Mouse (Mus musculus) hindbrain, postnatal 0 days (tissue): ENCODE data around the gene Gpx8. TPM values are rescaled to one million over a fixed set of nuclear protein-coding genes. Genes with fewer than 3 reads are reported as not detected.
"Not testable (repeated sequence)": the region's sequence is repeated elsewhere in the genome, so short reads cannot be mapped to it uniquely, and the experiment has no call there.

Experiments used
- ATAC-seq: fragments of 200-750 bp; cut with Nextera tagmentation; 2 replicates; pipeline ENCODE4 v1.8.0; 2017; ENCODE audit warnings: mild to moderate bottlenecking, moderate TSS enrichment, moderate library complexity
- DNase-seq: peaks from one replicate; pipeline ENCODE4 v3.0.0-alpha.2; 2015; ENCODE audit warnings: low spot score
- H3K27ac ChIP-seq: fragments of 300-500 bp; sonication (generic); 2 replicates; pipeline ENCODE4 v1.5.1; 2014; ENCODE audit warnings: mild to moderate bottlenecking
- H3K27me3 ChIP-seq: fragments of 300-500 bp; sonication (generic); 2 replicates; pipeline ENCODE4 v1.6.1; 2014; ENCODE audit warnings: low read length, mixed read lengths; ENCODE audit not compliant: insufficient read depth
- H3K36me3 ChIP-seq: fragments of 300-500 bp; sonication (generic); 2 replicates; pipeline ENCODE4 v1.6.1; 2014; ENCODE audit warnings: low read length, mixed read lengths; ENCODE audit not compliant: insufficient read depth
- H3K4me1 ChIP-seq: fragments of 300-500 bp; sonication (generic); 2 replicates; pipeline ENCODE4 v1.6.1; 2014; ENCODE audit warnings: antibody characterized with exemption, low read length, mixed read lengths; ENCODE audit not compliant: insufficient read depth
- H3K4me2 ChIP-seq: fragments of 300-500 bp; sonication (generic); 2 replicates; pipeline ENCODE4 v1.6.1; 2014; ENCODE audit warnings: low read depth, mild to moderate bottlenecking, low read length, moderate library complexity, mixed read lengths
- H3K4me3 ChIP-seq: fragments of 300-500 bp; sonication (generic); 2 replicates; pipeline ENCODE4 v1.5.1; 2014; ENCODE audit warnings: low read length
- H3K9ac ChIP-seq: fragments of 300-500 bp; sonication (generic); replicated peaks from 2 replicates; pipeline ENCODE4 v1.6.1; 2014; ENCODE audit warnings: mild to moderate bottlenecking, low read length, moderate library complexity, mixed read lengths
- H3K9me3 ChIP-seq: fragments of 300-500 bp; sonication (generic); 2 replicates; pipeline ENCODE4 v1.6.1; 2016; ENCODE audit warnings: low read length, mixed read lengths
- CTCF ChIP-seq: IDR thresholded peaks from 2 replicates; pipeline ENCODE4 v1.5.1; 2016; ENCODE audit warnings: antibody characterized with exemption, control low read depth, low read depth
- WGBS: fragments of 180-500 bp; shearing (Covaris S2); extraction: QIAGEN DNeasy Blood & Tissue Kit; methylation state at CpG from one replicate; pipeline ENCODE4 v1.1.7; 2014; 5-methylcytosine and 5-hydroxymethylcytosine counted together
- polyA plus RNA-seq: library from polyadenylated mRNA; unstranded; fragments of >200 nt; fragmentation: Nextera tagmentation; extraction: Ambion mirVana; gene quantifications from 2 replicates; pipeline ENCODE4 v1.2.1, GENCODE M21; 2015
- total RNA-seq: library from RNA; depleted of rRNA; stranded (reverse); fragments of >200 nt; gene quantifications from 2 replicates; pipeline ENCODE4 v1.2.3, GENCODE M21; 2014

Gpx8 gene
- total and polyA plus RNA-seq, 2 experiments from 2014 or later, result 10.2 to 60.4 TPM

DNA sequence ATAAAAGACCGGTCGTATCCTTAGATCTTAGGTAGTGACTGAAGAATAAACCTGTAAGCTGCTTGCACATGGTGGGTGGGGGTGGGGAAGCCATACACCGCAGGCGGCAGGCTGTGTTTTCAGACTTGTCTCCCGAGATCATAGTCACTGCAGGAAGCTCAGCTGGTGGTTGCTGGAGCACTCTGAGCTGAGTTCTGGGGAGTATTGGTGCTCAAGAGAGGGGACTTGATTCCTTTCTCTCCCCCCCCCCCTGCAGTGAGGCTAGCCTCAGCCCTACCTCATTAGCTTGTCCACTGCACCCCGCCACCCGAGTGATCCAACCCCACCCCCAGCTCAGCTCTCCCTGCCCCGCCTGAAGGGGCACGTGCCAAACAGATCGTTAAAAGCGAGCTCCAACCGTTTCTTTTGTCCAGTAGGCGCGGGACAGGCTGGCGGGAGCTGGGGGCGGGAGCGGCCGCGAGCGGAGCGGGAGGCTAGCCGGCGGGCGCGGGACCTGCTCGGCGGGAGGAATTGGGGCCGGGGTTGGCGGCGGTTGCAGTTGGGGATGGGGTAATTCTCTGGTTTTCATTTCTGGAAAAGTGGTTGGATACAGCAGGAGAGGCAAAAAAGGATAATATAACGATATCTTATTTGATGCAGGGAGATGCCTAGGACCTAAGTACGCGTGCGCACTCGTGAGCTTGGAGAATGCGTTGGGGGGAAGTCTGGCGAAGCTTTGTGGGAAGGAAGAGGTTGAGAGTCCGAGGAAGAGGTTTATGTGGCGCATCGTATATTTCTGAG is 14.2 kb downstream of the Gpx8 start:
- no peaks in the 10 kb centered on the region for H3K9me3 ChIP-seq
- TF ChIP-seq CTCF, result no peak
- WGBS, result under 1% methylated on average over 40 of the region's 40 CpGs
- peak overlapping the region; percentile 65 for H3K27ac ChIP-seq
- H3K4me1 ChIP-seq, result 0 out of 2 replicates have a peak, but pooled peaks cover 7% of the 10 kb centered on the region
- no peaks in the 10 kb centered on the region for H3K36me3 ChIP-seq
- no peaks in the 10 kb centered on the region for H3K27me3 ChIP-seq
- DNase-seq (peak; percentile 81), ATAC-seq (peak; percentile 70)
- H3K9ac ChIP-seq, result peak overlapping the region; percentile 63
- peak overlapping the region; percentile 87 for H3K4me2 ChIP-seq
- peak overlapping the region; percentile 59 for H3K4me3 ChIP-seq

DNA sequence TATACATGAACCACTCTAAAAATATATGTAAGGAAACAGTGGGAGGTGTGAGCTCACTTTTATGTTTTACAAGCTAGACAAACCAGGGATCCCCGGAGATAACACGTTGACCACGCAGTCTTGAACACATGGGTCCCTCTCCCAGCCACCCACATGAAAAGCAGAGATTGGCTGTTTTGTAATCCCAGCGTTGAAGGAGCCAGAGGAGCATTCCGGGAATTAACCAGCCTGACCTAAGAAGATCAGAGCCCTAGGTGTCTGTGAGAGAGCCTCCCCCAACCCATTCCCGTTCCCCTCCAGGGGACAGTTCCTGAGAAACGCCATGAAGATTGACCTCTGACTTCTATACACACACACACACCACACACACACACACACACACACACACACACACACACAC is 14.9 kb downstream of the Gpx8 start:
- H3K27me3 ChIP-seq, result no peaks in the 10 kb centered on the region
- H3K9me3 ChIP-seq, result no peaks in the 10 kb centered on the region
- H3K27ac ChIP-seq, result no peak overlapping the region
- H3K9ac ChIP-seq, result peak overlapping the region; percentile 63; the same call in 1 of the 2 replicates
- peak overlapping the region; percentile 87 for H3K4me2 ChIP-seq
- H3K4me1 ChIP-seq, result 0 out of 2 replicates have a peak, but pooled peaks cover 7% of the 10 kb centered on the region
- H3K36me3 ChIP-seq, result no peaks in the 10 kb centered on the region
- TF ChIP-seq CTCF, result no peak
- ATAC-seq (peak; percentile 18; the same call in 1 of the 2 replicates), DNase-seq (no peak)
- WGBS, result under 1% methylated on average over 7 of the region's 7 CpGs
- peak overlapping the region; percentile 59 for H3K4me3 ChIP-seq

DNA sequence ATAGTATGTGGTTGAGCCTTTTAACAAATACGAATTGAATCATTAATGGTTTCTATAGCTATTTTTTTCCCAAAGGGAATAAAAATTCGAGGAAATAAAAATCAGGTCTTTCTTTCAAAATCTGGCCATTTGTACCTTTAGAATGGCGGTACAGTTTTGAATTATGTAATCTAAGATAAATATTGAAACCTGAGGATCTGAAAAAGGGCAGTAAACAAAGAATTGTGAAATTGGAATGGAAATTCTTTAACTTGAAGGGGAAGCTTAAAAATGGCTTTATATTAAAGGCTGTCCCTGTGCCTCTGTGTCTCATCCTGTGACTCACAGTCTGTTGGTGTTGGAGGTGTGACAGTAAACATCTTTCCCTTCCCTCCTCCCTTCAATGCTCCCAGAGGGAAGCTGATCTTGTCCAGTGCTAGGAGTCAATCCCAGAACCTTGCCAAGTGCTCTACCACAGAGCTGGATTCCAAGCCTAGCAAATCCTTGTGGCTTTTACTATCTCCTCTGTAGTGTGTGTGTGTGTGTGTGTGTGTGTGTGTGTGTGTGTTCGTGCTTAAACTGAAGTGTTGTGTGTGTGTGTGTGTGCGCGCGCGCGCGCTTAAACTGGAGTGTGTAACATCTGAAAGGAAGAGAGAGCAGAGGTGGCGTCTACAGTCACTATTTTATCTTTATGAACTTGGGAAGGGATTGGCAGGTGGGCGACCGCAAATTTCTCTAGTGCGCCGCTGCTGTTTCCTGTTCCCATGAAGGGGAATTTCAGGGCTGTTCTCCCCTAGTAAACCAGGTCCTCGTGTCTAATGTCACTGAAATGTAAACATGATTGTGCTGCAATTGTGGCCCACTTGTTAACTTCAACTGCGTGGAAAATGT is 22.7 kb downstream of the Gpx8 start:
- Histone ChIP-seq H3K9ac (no peak overlapping the region), H3K27me3 (no peaks in the 10 kb centered on the region), H3K27ac (no peak overlapping the region), H3K4me2 (no peak overlapping the region), H3K36me3 (no peaks in the 10 kb centered on the region), H3K4me3 (no peak overlapping the region), H3K4me1 (no peaks in the 10 kb centered on the region), H3K9me3 (no peaks in the 10 kb centered on the region)
- WGBS, result 86% methylated on average over 17 of the region's 17 CpGs
- DNase-seq (no peak), ATAC-seq (no peak)
- TF ChIP-seq CTCF, result no peak

DNA sequence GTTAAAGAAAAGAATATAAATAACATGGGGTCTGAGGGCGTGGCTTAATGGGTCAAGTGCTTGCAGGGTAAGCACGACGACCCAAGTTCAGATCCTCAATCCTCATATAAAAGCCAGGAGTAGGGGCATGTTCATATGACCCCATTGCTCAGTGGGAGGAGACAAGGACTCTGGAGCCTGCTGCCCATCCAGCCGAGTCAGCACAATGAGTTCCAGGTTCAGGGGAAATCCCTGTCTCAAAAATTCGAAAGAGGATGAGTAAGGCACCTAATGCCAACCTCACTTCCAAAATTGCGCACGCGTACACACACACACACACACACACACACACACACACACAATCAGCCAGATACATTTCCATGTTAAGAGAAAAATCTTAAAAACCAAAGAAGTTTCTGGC is 23.7 kb downstream of the Gpx8 start:
- DNase-seq, result no peak
- no peak for TF ChIP-seq CTCF
- 73% methylated on average over 8 of the region's 8 CpGs for WGBS
- H3K4me2 ChIP-seq, result no peak overlapping the region
- no peak overlapping the region for H3K9ac ChIP-seq
- H3K36me3 ChIP-seq, result no peaks in the 10 kb centered on the region
- no peaks in the 10 kb centered on the region for H3K9me3 ChIP-seq
- H3K4me3 ChIP-seq, result no peak overlapping the region
- no peak overlapping the region for H3K27ac ChIP-seq
- H3K27me3 ChIP-seq, result no peaks in the 10 kb centered on the region
- ATAC-seq, result no peak
- no peaks in the 10 kb centered on the region for H3K4me1 ChIP-seq

DNA sequence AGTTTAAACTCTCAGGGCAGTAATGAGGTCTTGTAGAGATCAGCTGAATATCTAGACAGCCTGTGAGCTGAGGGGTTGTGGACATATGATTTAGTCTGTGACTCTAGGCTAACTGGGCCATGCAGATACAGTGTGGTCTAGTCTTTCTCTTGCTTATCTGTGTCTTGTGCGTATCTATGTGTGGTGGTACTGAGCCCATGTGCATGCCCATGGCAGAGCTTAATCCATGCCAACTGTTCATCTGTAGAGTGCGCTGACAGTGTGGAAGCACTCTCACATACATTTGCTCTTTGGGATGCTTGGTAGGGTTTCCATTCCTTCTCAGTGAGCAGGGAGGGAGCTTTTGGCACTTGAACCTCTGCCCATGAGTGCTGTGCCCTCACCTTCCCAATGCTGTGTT is 24.7 kb downstream of the Gpx8 start:
- no peaks in the 10 kb centered on the region for H3K4me1 ChIP-seq
- H3K27ac ChIP-seq, result no peak overlapping the region
- 86% methylated on average over 2 of the region's 2 CpGs for WGBS
- H3K4me3 ChIP-seq, result no peak overlapping the region
- no peak for TF ChIP-seq CTCF
- no peaks in the 10 kb centered on the region for H3K9me3 ChIP-seq
- DNase-seq (no peak), ATAC-seq (no peak)
- no peaks in the 10 kb centered on the region for H3K36me3 ChIP-seq
- no peak overlapping the region for H3K9ac ChIP-seq
- H3K27me3 ChIP-seq, result no peaks in the 10 kb centered on the region
- H3K4me2 ChIP-seq, result no peak overlapping the region

DNA sequence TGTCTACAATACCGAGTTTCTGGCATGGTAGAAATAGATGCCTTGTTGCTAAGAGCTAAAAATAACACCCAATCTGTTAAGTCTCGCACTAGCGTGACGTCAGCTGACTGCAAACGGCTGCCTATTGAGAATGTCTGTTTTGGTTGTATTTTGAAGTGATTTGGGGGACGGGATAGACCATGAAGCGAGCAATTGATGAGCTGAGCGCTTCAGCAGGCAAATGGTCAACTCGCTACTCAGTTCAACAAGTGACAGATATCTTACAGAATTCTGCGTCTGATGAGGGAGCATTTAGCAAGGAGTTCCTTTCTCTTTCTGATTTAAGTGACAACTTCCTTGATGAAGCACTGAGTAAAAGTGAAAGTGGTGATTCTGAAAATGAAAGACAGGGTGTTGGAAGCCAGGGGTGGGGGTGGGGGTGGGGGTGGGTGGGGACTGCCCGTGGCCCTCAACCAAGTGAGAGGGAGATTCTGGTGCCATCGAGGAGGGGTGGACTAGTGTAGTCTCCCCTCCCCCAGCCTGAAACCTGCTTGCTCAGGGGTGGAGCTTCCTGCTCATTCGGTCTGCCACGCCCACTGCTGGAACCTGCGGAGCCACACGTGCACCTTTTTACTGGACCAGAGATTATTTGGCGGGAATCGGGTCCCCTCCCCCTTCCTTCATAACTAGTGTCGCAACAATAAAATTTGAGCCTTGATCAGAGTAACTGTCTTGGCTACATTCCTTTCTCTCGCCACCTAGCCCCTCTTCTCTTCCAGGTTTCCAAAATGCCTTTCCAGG is 32.8 kb downstream of the Gpx8 start:
- H3K27me3 ChIP-seq, H3K9me3 ChIP-seq, ATAC-seq, H3K9ac ChIP-seq, H3K4me1 ChIP-seq, DNase-seq, H3K27ac ChIP-seq, H3K4me3 ChIP-seq, H3K36me3 ChIP-seq: not testable (repeated sequence)
- H3K4me2 ChIP-seq, result peak overlapping the region; percentile 35
- WGBS, result 55% methylated on average over 18 of the region's 20 CpGs
